Mouse (Mus musculus): ENCODE results near the gene Mgat4a.
"Not testable (repeated sequence)": the region's sequence is repeated elsewhere in the genome, so short reads cannot be mapped to it uniquely, and the experiment has no call there.

Gene Mgat4a

DNA sequence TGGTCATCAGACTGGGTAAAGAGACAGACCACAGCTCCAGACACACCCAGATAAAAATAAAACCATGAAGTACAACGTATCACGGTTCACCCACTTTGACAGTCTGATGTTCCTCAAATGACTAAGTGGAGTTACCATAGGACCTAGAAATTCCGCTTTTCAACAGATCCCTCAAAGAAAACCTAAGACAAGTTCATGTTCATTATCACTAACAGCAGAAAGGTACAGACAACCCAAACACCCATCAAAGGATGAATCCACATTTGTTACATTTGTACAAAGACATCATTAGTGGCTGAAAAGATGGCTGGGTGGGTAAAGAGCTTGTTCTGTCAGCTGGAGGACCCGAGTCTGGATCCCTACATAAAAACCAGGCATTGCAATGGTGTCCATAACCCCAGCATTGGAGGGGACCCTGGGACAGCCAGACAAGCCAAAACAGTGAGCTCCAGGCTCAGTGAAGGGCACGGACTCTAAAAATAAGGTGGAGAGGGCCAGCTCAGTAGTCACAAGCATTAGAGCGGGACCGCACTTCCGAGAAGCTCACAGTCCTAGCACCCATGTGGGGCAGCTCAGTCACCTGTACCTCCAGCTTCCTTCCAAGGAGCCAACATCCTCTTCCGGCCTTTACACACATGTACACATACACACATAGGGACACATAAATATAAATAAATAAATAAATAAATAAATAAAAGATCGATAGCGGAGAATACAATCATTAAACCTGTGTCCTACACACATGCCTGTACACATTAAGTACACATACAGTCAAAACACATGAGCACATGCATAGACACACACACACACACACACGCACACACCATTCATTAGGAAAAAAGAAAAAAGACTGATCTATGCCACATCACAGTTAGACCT lies 8.9 kb downstream of the Mgat4a start:
- DNase-seq (ENCODE audit: low spot score), result no peak

DNA sequence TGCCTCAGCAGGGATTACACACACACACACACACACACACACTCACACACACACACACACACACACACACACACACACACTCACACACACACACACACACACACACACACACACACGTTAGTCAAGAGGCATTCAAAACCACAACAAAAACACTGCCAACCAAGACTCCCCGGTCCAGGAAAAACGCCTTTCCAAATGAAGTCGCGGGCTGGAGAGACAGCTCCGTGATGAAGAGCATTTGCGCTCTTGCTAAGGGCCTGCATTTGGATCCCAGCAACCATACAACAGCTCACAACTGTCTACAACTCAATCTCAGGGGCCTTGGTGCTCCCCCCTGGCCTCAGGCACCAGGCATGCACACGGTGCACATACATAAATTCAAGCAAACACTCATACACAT lies 10.8 kb downstream of the Mgat4a start:
- DNase-seq (ENCODE audit: low spot score), result no peak

DNA sequence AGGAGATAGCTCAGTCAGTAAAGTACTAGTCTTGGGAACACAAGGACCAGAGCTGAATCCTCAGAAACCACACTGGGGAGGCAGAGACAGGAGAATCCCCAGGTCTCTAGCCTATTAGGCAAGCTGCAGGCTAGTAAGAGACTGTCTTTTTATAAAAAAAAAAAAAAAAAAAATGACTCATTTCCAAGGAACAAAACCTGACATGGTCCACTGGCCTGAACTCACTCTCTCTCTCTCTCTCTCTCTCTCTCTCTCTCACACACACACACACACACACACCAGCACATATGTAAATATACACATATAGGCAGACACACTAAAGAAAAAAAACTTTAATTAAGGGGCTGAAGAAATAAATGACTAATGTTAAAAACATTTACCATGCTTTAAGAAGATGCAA lies 14.6 kb downstream of the Mgat4a start:
- DNase-seq (ENCODE audit: low spot score), result no peak

DNA sequence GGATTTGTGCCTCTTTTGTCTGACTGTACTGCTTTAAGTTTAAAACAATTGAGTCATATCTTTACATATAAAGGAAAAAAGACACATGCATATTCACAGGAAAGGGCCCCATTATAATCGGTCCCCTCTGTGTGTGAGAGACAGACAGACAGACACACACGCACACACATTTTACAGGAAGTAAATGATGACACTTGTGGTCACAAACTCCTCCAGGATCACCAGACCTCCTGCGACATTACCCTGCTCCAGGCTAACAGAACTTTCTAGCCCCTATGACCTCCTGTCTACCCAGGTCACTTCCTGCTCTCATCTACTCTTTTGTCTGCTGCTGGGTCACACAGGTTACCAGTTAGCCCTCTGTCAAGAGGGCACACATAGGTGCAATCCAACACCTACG lies 16.1 kb downstream of the Mgat4a start:
- no peak for DNase-seq (ENCODE audit: low spot score)

DNA sequence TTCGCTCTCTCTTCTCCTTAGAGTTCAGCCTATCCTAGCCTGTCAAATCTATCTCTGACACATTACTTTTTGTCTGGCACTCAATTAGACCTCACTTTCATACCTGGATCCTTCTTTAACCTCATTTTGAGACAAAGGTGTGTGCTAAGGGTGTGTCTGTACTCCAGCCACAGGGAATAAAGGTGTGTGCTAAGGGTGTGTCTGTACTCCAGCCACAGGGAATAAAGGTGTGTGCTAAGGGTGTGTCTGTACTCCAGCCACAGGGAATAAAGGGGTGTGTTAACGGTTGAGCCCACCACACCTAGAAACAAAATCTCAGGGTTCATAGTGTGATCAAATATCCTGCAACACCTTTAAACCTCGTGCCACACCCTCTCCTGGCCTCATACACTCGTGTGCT lies 16.7 kb downstream of the Mgat4a start:
- not testable (repeated sequence) for DNase-seq (ENCODE audit: low spot score)

DNA sequence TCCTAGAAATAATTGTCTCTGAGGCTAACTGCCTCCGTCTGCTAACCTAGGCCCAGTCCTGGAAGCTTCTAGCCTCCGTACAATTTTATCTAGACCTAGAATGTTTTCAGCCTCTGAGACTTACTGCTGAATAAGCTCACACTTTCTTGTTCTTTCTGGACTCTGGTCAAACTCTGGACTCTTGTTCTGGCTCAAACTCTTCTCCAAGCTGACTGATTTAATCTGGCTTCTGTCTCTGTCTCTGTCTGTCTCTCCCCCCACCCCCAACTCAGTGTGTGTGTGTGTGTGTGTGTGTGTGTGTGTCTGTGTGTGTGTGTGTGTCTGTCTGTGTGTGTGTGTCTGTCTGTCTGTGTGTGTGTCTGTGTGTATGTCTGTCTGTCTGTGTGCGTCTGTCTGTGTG lies 17.3 kb downstream of the Mgat4a start:
- DNase-seq (ENCODE audit: low spot score), result not testable (repeated sequence)

DNA sequence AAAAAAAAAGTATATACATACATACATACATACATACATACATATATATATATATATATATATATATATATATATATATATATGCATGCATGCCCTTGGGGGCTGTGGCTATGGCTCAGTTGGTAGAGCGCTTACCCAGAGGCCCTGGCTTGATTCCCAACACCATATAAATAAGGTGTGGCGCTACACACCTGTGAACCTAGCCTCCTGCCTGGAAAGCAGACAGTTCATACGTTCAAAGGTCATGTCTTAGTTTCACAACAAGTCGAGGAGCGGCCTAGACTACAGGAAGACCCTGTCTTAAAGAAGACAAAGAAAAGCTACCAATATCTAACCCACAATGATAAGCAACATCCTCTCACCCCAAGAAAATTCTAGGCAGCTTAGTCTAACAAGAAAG lies 18.7 kb downstream of the Mgat4a start:
- DNase-seq (ENCODE audit: low spot score), result no peak

DNA sequence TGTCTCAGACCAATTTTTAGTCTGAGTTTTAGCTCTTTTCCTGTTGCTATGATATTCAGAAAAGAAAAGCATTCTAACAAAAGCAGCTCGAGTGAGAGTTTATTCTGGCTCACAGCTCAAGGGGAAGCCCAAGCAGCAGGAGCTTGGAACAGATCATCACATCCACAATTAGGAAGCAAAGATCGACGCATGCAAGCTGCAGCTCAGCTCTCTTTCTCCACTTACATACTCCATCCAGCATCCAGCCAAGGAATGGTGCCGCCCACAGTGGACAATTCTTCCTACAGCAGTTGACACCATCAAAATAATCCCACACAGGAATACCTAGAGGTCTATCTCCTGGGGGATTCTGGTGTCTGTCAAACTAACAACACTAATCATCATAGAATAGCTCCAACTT lies 22.0 kb downstream of the Mgat4a start:
- DNase-seq (ENCODE audit: low spot score), result no peak

DNA sequence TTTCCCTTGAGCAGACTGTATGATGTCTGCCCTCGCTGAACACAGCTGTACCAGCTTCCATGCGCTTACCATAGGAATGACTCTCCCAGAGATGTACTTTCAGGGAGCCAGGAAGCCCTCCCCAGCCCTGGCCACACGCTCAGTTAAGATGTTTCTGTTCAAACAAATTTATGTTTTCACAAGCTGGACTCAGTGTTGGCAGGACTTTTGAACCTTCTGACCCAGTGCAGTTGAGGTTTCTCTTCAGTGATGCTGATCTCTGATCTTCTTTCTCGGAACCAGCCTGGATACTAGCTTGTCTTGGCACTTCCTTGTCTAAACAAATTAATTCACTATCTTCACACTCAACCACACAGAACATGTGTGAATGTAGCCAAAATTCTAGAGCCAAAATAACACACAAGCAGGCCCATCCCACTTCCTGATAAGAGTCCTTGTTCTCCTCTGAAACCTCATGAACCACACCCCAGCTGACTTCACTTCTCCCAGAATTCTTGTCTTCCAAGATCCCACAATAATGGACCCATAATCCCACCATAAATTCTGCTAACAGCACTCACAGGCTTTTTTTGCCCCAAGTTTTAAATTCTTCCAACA lies 22.6 kb downstream of the Mgat4a start:
- no peak for DNase-seq (ENCODE audit: low spot score)

DNA sequence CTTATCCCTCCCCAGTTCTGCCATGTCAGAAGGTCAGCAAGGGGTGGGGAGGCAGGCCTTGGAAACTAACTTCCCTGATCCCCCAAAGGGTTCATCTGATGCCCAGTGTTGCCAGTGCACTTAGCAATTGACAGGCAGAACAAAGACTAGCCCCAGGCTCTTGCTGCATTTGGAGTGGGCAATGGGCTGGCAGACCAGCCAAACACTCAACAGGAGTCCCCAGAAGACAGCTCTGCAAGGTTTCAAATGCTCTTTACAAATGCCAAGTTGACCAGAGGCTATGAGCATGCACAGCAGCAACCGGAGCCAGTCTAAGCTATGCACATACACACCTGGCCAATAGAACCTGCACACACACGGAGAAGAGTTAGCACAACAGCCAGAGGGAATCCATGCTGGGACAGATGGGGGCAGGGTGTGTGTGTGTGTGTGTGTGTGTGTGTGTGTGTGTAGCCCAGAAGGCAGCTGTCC lies 27.8 kb downstream of the Mgat4a start:
- DNase-seq (ENCODE audit: low spot score), result no peak

DNA sequence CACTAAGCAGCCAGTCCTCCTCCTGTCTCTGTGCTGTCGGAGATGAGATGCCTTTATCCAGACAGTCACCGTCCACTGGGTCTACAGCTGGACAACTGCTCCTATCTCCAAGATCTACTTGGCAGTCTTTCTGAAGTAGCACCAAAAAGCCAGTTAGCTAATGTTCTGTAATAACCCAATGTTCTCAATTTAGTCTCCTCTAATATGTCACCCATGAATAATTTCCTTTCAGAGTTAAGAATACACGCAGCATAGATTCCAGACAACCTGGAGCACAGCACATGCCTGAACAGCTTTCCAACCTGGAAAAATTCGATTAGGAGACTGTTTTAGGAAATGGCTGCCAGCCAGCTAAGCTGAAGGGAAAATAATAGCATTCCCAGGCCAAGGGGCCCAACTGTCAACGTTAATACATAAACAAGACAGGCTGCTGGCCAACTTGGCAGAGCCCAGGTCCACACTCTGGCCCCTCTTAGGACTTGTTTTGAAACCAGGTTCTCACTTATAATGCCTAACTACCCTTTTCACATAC lies 28.6 kb downstream of the Mgat4a start:
- DNase-seq (ENCODE audit: low spot score), result no peak

DNA sequence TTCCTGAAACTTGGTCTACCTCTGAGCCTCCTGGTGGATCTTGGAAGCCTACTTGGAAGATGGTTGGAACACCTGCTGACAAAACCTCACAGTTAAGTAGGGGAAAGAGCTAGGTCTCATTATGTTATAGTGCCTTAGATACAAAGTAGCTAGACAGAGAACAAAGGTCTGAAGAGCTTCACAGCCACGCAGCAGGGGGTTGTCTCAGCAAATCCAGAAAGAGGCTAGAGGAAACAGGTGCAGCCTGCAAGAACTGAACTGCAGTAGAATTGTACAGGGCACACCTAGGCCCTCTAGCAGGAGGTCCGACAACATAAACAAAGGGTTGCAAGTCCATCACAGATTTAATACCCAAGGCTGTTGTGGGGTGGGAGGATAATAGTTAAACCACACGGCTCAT lies 30.6 kb downstream of the Mgat4a start:
- no peak for DNase-seq (ENCODE audit: low spot score)

DNA sequence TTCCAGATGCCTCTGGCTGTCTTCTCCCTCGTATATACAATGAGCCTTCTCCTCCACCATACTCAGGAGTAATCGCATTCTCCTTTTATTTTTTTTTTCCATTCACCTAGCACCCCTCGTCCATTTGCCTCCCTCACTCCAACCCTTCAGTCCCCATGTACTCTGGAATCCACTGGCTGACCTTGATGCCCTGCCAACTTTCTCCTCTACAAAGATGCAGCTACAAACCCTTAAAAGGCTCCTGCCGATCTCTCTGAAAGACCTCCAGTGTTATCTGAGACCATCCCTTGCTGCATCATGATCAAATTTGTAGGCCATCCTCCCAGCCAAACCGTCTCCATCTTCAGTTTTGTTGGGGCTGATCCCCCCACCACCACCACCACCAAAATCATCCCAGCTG lies 31.4 kb downstream of the Mgat4a start:
- DNase-seq (ENCODE audit: low spot score), result no peak

DNA sequence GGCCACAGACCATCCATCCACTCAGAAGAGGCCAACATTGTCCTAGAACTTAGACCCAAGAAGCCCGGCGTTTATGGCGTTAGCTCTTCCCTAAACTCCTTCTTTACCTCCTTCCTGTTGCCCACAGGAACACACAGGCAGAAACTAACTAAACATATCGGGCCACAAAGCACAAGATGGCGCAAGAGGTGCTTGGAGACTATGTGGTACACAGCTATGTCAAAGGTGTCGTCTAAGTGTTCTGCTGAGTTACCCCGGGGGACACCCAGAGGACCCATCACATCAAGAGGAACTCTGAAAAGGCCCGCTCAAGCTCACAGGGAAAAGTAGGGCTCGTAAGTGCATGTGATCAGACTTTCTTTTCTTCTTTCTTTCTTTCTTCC lies 35.5 kb downstream of the Mgat4a start:
- no peak for DNase-seq (ENCODE audit: low spot score)

DNA sequence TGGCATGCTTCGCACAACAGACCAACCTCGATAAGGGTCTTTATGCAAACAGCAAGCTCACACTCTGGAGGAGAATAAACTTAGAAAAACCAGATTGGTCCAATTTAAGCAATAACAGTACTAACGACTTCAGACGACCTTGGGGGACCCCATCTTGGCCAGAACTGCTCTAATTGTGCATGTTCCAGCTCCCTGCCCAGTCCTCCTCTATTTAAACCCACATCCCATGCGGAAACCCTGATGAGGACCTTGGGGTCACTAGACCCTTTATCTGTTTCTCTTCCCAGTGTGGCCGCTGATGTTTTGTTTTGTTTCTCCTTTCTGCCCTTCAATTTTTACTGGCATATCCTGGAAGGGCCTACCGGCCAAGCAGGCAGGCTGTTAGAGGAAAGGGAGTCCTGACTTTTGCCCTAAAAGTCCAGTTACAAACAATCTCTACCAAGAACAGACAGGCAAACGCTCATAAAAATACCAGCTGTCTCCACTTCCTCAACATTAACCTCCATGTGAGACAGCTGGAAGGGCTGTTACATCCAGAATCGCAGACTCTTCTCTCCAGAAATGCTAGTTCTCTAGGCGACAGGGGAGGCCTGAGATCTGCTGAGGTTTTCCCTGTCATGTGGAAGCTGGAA lies 36.0 kb downstream of the Mgat4a start:
- DNase-seq (ENCODE audit: low spot score), result no peak

DNA sequence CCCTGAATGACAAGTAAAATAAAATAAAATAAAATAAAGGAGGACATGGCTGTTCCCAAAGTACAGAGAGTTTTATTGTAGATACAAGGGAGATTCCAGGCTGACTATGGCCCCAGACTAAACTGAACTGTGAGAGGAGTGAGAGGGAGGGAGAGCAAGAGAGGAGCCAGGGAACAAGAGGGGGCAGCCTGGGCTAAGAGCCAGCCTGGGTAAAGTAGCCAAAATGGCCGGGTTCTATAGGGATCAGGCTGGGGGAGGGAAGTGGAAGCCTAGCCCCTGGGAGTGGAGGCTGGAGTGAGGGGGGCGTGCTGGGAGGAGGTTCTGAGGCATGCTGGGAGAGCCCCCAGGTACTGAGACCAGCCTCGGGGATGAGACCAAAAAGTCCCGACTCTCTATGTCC lies 37.2 kb downstream of the Mgat4a start:
- DNase-seq (ENCODE audit: low spot score), result no peak

DNA sequence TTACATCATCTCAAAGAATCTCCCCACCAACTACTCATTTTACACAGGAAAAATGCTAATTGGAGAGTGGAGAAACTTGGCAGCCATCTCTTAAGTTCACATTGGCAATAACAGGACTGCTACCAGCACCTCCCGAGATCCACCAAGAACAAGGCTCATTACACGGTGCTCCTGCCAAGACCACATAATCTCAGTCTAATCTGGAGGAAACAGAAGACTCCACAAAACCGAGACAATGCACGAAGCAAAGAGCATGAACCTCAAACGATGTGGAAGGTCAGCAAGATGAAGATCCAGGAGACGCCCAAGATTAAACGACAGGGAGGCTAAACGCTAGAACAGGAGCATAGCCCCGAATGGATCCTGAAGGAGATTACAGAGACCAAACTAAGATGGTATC lies 38.5 kb downstream of the Mgat4a start:
- no peak for DNase-seq (ENCODE audit: low spot score)

DNA sequence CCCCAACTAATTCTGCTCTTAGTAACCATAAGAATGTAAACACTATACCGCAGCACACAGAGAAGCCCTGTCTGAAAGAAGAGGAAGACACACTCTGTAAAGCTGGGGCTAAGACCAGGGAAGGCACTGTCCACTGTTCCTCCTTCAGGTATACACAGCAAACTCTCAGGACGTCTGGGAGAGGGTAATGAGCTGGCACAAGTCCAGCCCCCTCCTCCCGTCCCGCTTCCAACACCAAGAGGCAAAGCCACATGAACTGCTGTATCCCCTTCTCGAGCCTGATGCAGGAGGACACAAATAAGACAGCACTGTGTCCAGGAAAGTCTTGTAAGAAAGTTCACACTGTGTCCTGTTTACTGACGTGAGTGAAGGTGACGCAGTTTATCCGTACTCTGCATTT lies 40.1 kb downstream of the Mgat4a start:
- DNase-seq (ENCODE audit: low spot score), result no peak

DNA sequence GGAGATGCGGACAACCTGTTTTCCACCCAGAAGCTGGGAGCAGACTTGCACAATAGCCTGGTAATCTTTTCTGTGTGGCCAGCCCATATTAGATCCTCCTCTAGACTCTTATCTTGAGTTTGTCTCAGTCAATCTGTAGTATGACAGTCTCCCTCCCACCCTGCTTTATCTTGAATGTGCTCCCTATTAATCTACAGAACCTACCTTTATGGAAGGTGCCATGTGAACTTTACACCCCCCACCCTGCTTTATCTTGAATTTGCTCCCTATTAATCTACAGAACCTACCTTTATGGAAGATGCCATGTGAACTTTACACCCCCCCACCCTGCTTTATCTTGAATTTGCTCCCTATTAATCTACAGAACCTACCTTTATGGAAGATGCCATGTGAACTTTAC lies 41.4 kb downstream of the Mgat4a start:
- DNase-seq (ENCODE audit: low spot score), result not testable (repeated sequence)

DNA sequence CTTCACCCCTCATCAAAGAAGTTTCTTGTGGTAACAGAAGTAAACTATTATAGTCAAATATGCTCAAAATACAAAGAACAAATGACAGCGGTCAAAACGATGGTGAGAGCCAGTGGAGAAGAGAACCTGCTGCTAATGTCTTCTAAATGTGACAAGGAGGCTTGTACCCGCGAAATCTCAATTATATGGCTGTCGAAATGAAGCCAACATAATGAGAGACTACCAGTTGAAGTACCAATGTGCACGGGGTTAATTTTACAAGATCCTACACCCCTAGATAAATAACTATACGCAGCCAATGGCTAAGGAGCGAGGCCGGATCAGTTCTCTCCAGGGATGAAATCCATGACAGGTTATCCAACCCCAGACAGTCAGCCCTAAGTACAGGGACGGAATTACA lies 41.9 kb downstream of the Mgat4a start:
- peak; percentile 50 for DNase-seq (ENCODE audit: low spot score)

DNA sequence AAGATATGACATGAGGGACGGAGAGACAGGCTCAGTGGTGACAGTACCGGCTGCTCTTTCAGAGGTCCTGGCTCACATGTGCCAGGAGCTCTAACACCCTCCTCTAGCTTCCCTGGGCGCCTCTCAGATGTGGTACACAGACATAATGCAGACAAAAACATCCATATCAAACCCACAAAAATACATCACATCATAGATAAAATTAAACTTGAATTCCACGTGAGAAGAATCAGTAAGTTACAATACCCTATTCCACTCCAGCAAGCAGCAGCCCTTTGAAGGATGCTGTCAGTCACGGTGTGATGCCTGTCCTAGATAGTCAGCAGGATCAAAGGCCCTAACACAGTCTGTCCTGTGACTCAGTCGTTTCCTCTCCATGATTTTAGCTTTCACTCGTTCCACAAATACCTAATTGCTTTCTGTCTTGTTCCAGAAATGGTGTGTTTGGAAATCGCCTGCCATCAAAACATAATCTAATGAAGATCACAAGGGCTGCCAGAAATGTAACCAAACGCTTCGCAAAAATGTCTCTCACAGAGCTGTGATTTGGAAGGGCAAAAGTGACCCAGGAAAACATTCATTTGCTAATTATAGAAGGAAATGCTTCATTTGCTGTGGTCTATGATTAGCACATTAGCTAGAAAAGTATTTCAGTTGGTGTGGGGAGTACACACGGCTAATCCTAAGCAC lies 44.1 kb downstream of the Mgat4a start:
- DNase-seq (ENCODE audit: low spot score), result no peak

DNA sequence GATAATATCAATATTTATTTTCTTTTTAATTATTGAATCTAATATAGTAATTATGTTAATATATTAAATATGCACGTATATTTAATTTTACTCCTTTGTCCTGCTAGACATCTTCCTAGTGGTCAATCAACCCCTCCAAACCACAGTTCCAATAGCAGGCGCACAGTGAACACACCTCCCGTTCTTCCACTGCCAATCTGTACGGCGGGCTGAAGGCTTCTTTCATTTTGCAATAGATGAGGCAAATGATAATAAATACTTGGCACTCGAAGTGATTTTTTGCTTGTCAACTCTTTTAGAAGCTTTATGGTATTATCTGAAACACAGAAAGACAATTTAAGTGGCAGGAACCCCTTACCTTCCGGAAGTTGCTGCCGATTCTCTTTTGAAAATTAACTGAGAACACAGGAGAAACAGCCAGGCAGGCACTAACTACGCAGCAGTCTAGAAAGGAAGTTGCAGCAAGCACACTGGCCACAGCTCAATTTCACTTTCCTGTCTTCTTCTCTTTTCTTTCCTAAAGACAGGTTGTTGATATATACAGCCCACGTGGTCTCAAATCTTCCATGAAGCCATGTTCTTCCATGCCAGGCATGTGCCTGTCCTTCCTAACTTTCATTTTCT lies 45.0 kb downstream of the Mgat4a start:
- DNase-seq (ENCODE audit: low spot score), result no peak
